Mouse (Mus musculus): ENCODE data around the gene Clic1. TPM values are rescaled to one million over a fixed set of nuclear protein-coding genes. Genes with fewer than 3 reads are reported as not detected.
"Not testable (repeated sequence)": the region's sequence is repeated elsewhere in the genome, so short reads cannot be mapped to it uniquely, and the experiment has no call there.

Gene Clic1
- polyA plus RNA-seq, 1 experiment from 2014 or later = 374 TPM

DNA sequence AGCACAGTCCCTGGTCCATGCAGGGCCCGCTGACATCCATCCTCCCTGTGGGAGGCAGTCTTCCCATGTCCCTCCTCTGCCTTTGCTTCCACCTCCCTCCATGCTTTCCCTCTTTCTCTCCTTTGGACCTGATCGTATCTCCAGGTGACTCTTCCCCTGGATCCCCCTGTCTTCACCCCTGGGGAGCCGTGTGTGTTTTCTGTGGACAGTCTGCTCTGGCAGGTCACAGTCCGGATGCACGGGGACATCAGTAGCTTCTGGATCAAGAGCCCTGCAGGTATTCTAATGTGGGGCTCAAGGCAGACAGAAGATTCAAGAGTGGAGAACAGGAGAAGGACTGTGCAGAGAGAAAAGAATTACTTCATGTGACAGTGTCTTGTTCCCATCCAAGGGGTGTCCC lies 26.5 kb upstream of the Clic1 start:
- 87% methylated on average over 5 of the region's 5 CpGs for WGBS
- peaks cover 57% of the 10 kb centered on the region for H3K4me1 ChIP-seq
- 0 out of 2 replicates have a peak, but pooled peaks cover 6% of the 10 kb centered on the region for H3K27me3 ChIP-seq (ENCODE audit: insufficient read depth, poor library complexity, severe bottlenecking)
- H3K36me3 ChIP-seq = no peaks in the 10 kb centered on the region
- H3K4me3 ChIP-seq = no peak overlapping the region
- DNase-seq (ENCODE audit: low spot score) = no peak
- peak overlapping the region; percentile 77 for H3K27ac ChIP-seq
- no peaks in the 10 kb centered on the region for H3K9me3 ChIP-seq

DNA sequence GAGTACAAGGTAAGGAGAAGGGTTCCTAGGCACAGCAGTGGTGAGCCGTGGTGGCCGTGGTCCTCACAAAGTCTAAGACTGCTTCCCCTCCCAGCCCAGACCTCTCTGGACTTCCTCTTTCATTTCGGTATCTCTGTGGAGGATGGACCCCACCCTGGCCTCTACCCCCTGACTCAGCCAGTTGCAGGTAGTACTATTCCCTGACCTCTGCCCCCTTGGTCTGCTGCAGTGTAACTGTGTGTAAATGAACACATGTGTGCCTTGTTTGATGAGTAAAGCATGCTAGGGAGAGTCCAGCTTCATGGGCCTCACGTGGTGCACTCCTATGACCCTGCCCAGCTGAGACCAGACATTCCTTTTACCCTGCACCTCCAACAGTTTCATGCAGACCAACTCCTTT lies 26.0 kb upstream of the Clic1 start:
- H3K27ac ChIP-seq = peak overlapping the region; percentile 77
- no peak for DNase-seq (ENCODE audit: low spot score)
- peaks cover 59% of the 10 kb centered on the region for H3K4me1 ChIP-seq
- WGBS = 49% methylated on average over 4 of the region's 4 CpGs
- no peaks in the 10 kb centered on the region for H3K36me3 ChIP-seq
- no peak overlapping the region; the same call in 1 of the 2 replicates for H3K4me3 ChIP-seq
- no peaks in the 10 kb centered on the region for H3K9me3 ChIP-seq
- 0 out of 2 replicates have a peak, but pooled peaks cover 6% of the 10 kb centered on the region for H3K27me3 ChIP-seq (ENCODE audit: insufficient read depth, poor library complexity, severe bottlenecking)

DNA sequence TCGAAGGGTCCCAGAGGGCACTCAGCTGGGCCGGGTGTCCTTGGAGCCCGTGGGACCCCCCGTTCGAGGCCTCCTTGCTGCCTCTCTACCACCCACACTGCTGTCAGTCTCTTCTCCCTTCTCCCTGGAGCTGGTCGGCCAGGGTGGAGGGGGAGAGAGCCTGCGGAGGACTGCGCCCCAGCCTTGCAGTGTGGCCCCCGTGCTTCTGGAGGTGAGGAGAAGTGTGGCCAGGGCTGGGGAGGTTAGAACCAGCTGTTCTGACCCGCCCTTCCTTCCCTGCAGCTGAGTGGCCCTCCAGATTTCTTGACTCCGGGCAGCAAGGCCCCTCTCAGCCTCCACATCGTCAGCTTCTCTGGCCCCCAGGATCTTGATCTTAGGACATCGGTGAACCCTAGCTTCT lies 25.5 kb upstream of the Clic1 start:
- H3K9me3 ChIP-seq = no peaks in the 10 kb centered on the region
- H3K4me3 ChIP-seq = no peak overlapping the region
- 0 out of 2 replicates have a peak, but pooled peaks cover 6% of the 10 kb centered on the region for H3K27me3 ChIP-seq (ENCODE audit: insufficient read depth, poor library complexity, severe bottlenecking)
- H3K27ac ChIP-seq = peak overlapping the region; percentile 77
- 65% methylated on average over 13 of the region's 13 CpGs for WGBS
- DNase-seq (ENCODE audit: low spot score) = no peak
- H3K36me3 ChIP-seq = no peaks in the 10 kb centered on the region
- peaks cover 62% of the 10 kb centered on the region for H3K4me1 ChIP-seq

DNA sequence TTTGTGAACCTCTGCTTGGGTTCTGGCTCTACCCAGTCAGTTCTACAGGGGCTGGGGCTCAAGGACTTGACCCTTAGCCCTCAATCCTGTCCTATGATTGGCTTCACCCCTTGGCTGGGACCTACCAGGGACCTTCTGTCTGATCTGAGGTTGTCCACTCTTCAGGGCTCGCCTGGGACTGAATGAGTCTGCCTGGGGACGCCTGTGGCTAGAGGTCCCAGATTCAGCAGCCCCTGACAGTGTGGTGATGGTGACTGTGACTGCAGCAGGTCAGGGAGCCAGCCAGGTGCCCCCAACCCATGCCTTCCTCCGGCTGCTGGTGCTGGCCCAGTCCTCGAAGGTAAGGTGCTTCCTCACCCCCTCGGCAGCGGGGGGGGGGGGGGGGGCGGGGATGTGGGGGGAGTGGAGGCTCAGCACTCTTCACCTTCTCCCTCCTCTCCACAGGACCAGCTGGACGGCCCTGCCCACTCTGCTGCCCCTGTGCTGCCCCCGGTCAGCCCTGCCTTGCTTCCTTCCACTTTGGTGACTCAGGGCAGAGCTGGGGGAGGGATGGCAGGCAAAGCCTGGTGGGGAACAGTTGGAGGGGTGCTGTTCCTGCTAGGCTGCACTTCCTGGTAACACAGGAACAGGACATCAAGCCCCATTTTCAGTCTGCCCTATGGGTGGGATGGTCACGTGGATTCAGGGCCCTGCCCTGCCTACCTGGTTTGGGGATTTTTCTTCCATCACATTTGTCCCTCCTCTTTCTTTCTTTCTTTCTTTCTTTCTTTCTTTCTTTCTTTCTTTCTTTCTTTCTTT lies 24.9 kb upstream of the Clic1 start:
- no peak overlapping the region for H3K4me3 ChIP-seq
- H3K27me3 ChIP-seq (ENCODE audit: insufficient read depth, poor library complexity, severe bottlenecking) = 0 out of 2 replicates have a peak, but pooled peaks cover 6% of the 10 kb centered on the region
- peak overlapping the region; percentile 77 for H3K27ac ChIP-seq
- 67% methylated on average over 6 of the region's 10 CpGs for WGBS
- H3K36me3 ChIP-seq = no peaks in the 10 kb centered on the region
- no peaks in the 10 kb centered on the region for H3K9me3 ChIP-seq
- H3K4me1 ChIP-seq = peaks cover 68% of the 10 kb centered on the region
- no peak for DNase-seq (ENCODE audit: low spot score)

DNA sequence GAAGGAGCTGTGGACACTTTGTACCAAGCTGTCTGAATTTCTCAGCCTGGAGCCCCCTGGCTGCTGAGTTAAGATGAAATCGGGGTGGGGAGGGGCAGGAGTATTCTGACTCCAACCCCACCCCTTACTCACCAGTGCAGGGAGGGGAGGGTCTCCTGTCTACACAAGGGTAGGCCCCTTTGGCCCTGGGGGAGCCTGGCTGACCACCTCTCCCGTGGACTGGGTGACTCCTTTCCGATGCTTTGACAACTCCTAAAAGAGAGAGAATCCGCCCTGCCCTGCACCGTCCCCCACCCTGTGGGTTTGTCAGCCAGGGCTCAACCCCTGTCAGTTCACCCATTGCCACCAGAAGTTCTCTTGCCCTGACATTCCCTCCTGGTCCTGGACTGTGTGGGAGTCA lies 23.6 kb upstream of the Clic1 start:
- peak overlapping the region; percentile 17 for H3K27ac ChIP-seq
- H3K27me3 ChIP-seq (ENCODE audit: insufficient read depth, poor library complexity, severe bottlenecking) = no peaks in the 10 kb centered on the region
- 80% methylated on average over 5 of the region's 5 CpGs for WGBS
- peaks cover 70% of the 10 kb centered on the region for H3K4me1 ChIP-seq
- H3K36me3 ChIP-seq = no peaks in the 10 kb centered on the region
- no peak overlapping the region for H3K4me3 ChIP-seq
- H3K9me3 ChIP-seq = no peaks in the 10 kb centered on the region
- no peak for DNase-seq (ENCODE audit: low spot score)

DNA sequence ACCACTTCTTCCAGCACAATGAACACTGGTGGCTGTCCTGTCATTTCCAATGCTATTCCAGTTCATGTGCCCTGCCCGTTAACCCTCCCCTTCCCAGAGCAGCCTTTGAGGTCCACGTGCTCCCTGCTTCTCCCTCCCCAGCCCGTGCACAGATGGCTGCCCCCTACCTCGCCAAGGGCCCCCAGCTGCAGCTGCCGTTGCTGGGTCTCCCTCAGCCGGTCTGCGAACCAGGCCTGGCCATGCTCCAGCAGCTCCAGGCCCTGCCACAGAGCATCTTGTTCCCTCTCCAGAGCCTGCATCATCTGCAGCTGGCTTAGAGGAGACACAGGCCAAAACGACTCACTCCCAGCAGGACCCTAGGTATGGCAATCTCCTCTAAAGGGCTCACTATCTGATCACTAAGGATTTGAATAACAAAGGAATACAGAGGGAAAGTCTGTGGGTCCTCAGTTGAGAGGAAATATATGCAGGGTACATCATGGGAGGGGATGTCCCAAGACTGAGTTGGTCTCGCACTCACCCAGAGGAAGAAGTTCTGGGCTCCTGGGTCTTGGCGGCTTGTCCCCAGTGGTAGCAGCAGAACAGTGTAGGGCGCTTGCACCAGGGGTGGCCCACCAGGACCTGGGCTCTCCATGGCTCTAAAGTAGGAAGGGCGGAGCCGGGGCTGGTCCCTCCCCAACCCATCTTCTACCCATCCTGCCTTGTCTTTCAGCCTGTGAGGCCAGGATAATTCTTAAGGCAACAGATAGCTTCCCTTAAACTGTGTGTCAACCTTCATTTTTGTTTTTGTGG lies 22.3 kb upstream of the Clic1 start, which contains the start of gene Sapcd1:
Sapcd1 (minus strand) TSS at position 740 of the 792 bp plus-strand sequence.
- Histone ChIP-seq H3K27me3 (ENCODE audit: insufficient read depth, poor library complexity, severe bottlenecking) (peaks cover 7% of the 10 kb centered on the region; the same call in 1 of the 2 replicates), H3K9me3 (no peaks in the 10 kb centered on the region), H3K4me1 (peaks cover 61% of the 10 kb centered on the region), H3K27ac (peak within 1 kb of the TSS; percentile 80), H3K4me3 (peak within 1 kb of the TSS; percentile 19), H3K36me3 (no peaks in the 10 kb centered on the region)
- WGBS = 39% methylated on average over 13 of the region's 13 CpGs
- no peak for DNase-seq (ENCODE audit: low spot score)

DNA sequence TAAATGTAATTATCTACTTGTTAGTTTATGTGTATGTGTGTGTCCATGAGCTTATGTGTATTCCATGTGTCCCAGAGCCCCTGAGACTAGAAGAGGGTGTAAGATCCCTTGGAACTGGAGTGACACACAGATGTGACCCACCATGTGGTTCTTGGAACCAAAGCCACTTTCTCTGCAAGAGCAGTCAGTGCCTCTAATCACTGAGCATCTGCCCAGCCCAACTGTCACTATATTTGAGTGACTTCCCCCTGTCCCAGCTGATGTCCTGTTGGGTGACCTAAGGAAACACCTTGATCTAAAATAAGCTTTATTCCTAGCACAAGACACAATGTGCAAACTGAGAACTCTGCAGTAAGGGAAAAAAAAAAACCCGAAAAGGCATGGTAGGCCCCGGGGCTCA lies 21.5 kb upstream of the Clic1 start:
- Histone ChIP-seq H3K27me3 (ENCODE audit: insufficient read depth, poor library complexity, severe bottlenecking) (peaks cover 7% of the 10 kb centered on the region; the same call in 1 of the 2 replicates), H3K4me1 (peaks cover 58% of the 10 kb centered on the region), H3K9me3 (no peaks in the 10 kb centered on the region), H3K36me3 (no peaks in the 10 kb centered on the region), H3K27ac (peak overlapping the region; percentile 23; the same call in 1 of the 2 replicates), H3K4me3 (no peak overlapping the region)
- DNase-seq (ENCODE audit: low spot score) = no peak
- WGBS = 75% methylated on average over 2 of the region's 2 CpGs

DNA sequence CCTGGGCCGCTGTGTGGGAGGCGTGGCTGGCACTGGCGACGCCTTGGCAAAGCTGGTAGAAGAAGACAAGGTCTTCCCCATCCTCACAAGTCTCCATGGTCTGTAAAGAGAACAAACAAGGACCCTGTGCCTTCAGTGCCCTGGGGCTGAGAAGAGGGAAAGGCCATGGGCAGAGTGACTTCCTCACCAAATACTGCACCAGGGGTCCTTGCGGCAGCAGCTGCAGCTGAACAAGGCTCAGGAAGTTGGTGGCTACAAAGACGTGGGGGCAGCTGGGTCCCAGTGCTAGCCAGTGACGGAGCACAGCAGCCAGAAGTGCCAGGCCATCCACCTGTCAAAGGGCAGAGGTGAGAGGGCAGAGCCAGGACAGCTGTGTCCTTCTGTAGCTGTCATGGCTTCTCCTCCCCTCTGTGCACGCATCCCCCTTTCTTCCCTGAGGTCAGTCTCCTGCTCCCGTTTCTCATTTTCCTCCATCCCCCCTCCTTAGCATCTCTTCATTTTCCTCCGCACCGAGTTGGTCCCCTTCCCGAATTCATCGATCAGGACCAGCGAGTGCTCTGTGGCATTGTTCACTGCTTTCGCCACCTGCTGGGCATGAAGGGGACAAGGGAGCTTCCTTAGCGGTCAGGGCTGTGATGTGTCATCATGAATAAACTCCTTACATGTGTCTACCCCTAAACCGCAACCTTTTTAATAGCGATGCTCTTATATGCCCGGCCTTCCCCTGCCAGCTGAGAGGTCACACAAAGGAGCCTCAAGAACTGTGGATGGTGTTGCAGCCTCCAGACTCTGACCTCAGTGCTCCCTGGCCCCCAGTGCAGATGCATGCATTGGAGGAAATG lies 19.9 kb upstream of the Clic1 start:
- Histone ChIP-seq H3K4me1 (peaks cover 42% of the 10 kb centered on the region), H3K9me3 (no peaks in the 10 kb centered on the region), H3K36me3 (no peaks in the 10 kb centered on the region), H3K27ac (peak overlapping the region; percentile 42; the same call in 1 of the 2 replicates), H3K27me3 (ENCODE audit: insufficient read depth, poor library complexity, severe bottlenecking) (peaks cover 7% of the 10 kb centered on the region; the same call in 1 of the 2 replicates), H3K4me3 (no peak overlapping the region)
- no peak for DNase-seq (ENCODE audit: low spot score)
- WGBS = 40% methylated on average over 19 of the region's 19 CpGs

DNA sequence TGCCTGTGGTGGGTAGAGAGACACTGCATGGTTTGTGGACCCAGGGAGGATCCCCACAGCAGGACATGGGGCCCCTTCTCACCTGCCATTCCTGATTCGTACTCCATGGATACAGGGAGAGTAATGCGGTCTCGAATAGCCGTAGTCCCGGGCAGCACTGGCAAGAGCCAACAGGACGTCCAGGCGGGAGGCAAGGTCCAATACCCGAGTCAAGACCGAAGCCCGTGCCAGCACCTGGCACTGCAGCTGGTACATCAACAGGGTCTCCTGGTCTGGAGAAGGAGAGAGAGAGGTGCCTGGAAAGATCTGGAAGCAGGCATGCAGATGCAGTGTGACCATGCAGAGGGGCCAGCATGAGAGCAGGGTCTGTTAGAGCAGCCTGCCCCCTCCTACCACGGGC lies 18.5 kb upstream of the Clic1 start:
- DNase-seq (ENCODE audit: low spot score) = no peak

DNA sequence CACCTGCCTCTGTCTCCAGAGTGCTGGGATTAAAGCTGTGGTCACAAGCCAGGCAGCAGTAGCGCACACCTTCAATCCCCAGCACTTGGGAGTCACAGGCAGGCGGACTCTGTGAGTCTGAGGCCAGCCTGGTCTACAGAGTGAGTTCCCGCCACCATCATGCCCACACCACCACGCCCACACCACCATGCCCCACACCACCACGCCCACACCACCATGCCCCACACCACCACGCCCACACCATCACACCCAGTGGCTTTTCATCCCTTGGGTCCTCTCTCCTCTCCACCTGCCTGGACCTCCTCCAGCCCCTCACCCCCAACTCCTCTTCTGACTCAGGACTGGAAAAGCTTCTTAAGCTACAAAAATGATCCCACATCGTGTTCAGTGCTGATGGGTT lies 17.9 kb upstream of the Clic1 start:
- no peaks in the 10 kb centered on the region for H3K36me3 ChIP-seq
- H3K27me3 ChIP-seq (ENCODE audit: insufficient read depth, poor library complexity, severe bottlenecking) = peaks cover 7% of the 10 kb centered on the region; the same call in 1 of the 2 replicates
- 75% methylated on average over 7 of the region's 7 CpGs for WGBS
- H3K4me1 ChIP-seq = peaks cover 29% of the 10 kb centered on the region
- DNase-seq (ENCODE audit: low spot score) = no peak
- no peak overlapping the region for H3K27ac ChIP-seq
- no peaks in the 10 kb centered on the region for H3K9me3 ChIP-seq
- H3K4me3 ChIP-seq = no peak overlapping the region

More for the DNA sequence above, 18.5 kb upstream of the Clic1 start:
- no peak overlapping the region for H3K27ac ChIP-seq
- WGBS = 88% methylated on average over 11 of the region's 11 CpGs
- no peaks in the 10 kb centered on the region for H3K36me3 ChIP-seq
- peaks cover 34% of the 10 kb centered on the region for H3K4me1 ChIP-seq
- peaks cover 7% of the 10 kb centered on the region; the same call in 1 of the 2 replicates for H3K27me3 ChIP-seq (ENCODE audit: insufficient read depth, poor library complexity, severe bottlenecking)
- H3K9me3 ChIP-seq = no peaks in the 10 kb centered on the region
- H3K4me3 ChIP-seq = no peak overlapping the region

DNA sequence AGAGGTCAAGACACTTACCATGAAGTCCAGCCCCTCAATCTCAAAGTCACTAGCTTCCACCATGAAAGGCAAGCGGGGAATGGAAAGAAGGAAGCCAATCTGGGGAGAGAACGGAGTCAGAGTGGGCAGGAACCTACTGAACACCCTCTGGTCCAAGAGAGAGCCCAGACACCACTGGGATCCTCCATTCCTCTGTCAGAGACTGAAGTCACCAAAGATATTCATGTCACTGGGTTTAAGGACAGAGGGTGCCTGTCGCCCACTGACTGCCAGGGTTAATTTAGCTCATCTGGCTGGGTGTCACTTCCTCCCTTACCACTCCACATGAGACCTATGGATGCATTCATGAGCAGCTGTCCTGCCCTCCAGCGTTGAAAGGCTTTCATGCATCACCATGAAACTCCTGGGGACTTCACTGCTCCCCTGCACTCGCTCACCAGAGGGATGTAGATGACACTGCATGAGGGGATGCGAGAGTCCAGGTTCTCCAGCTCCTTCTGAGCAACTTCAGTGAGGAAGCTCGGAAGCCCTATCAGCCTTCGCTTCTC lies 17.4 kb upstream of the Clic1 start:
- peaks cover 7% of the 10 kb centered on the region; the same call in 1 of the 2 replicates for H3K27me3 ChIP-seq (ENCODE audit: insufficient read depth, poor library complexity, severe bottlenecking)
- H3K4me3 ChIP-seq = no peak overlapping the region
- WGBS = 64% methylated on average over 8 of the region's 8 CpGs
- peaks cover 24% of the 10 kb centered on the region for H3K4me1 ChIP-seq
- no peak for DNase-seq (ENCODE audit: low spot score)
- H3K36me3 ChIP-seq = no peaks in the 10 kb centered on the region
- no peaks in the 10 kb centered on the region for H3K9me3 ChIP-seq
- H3K27ac ChIP-seq = no peak overlapping the region

DNA sequence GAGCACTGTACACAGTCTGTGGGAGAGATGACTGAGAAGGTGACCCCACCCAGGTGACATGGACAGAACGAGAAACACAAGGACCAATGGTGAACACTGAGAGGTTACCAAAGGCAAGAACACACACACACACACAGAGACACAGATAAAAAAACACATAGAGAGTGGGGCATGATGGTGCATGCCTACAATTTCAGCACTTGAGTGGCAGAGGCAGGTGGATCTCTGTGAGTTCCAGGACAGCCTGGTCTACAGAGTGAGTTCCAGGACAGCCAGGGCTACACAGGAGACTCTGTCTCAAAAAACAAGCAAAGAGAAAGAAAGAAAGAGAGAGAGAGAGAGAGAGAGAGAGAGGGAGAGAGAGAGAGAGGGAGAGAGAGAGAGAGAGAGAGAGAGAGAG lies 16.1 kb upstream of the Clic1 start:
- not testable (repeated sequence) for H3K9me3 ChIP-seq; H3K4me3 ChIP-seq; H3K27me3 ChIP-seq (ENCODE audit: insufficient read depth, poor library complexity, severe bottlenecking); H3K36me3 ChIP-seq; H3K27ac ChIP-seq; DNase-seq (ENCODE audit: low spot score)
- WGBS = 70% methylated on average over 1 of the region's 1 CpGs
- H3K4me1 ChIP-seq = peaks cover 19% of the 10 kb centered on the region

Data from heart, embryonic 10.5 days (tissue).